Mouse (Mus musculus) c-Kit-positive CD71-positive TER-119-positive erythroid progenitor cells, embryonic 14.5 days (primary cell): ENCODE results near the gene Tchhl1.
A peak's percentile ranks its signal among the peaks of the same experiment; 100 is the strongest.

Experiments used
- DNase-seq: peaks from one replicate; pipeline ENCODE4 v3.0.0-alpha.2; 2013; ENCODE audit warnings: low spot score

The Tchhl1 gene

DNA sequence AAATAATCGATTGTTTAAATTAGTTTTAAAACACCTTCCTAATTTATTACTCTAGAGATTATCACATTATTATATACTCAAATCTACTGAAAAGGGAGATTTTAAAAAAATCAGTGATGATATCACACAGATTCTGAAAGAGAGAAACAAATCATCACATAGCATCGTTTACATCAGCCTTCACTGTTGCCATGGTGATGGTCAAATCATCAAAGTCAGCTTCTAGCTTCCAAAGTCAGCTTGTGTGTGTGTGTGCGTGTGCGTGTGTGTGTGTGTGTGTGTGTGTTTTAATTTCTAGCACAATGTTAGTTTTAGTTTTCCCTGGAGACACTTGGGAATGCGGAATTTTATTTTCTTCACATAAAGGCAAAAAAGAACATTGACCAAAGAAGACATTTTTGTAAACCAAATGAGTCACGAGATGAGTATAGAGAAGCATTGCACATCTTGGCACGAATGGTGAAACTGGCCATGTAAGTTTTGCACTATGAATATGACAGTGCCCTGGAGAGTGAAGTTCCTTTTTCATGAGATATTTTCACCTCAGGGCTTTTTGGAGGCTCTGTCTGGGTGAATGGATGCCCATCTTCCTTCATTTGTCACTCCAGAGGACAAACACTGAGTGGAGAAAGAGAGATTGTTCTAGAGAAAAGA is 36.1 kb downstream of the Tchhl1 start:
- no peak for DNase-seq

DNA sequence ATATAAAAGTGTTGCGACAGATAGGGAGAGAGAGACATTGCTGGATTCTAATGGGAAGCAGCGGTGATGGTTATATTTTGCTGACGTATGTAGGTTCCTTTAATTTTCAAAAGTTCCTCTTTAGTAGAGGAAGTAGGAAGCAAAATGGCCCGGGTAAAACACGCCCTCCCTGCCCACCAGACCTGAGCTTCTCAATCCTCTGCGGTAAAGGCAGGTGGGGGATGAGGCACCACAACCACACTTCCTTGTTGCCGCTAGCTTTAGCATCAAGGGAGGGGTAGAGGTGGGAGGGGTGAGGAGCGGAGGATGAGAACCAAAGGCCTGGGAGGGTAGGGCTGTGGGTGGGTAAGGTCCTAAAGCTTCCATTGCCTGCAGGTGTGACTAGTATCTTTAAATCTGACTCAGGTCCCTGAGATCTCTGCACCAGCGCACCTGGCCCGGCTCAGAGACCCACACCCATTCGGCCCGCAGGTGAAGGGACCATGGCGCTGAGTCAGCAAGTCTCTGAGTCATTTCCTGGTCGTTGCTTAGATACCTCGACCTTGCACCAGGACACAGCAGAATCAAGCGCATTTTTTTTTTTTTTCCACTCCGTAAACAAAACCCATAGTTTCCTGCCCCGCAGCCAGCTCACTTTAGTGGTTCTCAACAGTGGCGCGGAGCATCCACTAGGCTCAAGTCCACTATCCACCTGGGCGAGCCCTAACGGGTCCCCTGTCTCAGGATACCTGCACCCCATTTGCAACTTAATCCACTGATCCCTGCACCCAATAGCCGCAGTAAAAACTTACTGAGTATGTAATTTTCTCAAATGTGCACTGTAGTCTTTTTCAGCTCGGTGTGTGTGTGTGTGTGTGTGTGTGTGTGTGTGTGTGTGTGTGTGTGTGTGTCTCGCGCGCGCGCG is 37.7 kb downstream of the Tchhl1 start:
- DNase-seq = no peak

DNA sequence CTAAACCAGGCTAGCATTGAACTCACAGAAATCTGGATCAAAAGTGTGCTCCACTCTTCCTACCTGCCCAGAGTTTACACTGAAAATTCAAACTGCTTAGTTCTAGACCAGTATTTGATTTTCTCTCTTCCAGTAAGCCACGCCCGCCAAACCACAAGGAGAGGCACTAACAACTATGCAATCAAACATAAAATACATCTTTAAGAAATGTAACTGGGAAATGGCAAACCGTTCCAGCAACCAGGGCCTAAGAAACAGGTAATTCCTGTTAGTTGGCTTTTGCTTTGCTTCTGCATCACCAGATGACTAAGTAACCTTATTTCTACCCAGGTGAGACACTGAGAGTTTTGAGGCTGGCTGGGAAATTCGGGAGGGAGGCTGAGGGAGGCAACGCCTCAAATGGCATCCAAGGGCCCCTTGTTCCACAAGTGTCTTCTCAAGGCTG is 38.3 kb downstream of the Tchhl1 start:
- DNase-seq = no peak

DNA sequence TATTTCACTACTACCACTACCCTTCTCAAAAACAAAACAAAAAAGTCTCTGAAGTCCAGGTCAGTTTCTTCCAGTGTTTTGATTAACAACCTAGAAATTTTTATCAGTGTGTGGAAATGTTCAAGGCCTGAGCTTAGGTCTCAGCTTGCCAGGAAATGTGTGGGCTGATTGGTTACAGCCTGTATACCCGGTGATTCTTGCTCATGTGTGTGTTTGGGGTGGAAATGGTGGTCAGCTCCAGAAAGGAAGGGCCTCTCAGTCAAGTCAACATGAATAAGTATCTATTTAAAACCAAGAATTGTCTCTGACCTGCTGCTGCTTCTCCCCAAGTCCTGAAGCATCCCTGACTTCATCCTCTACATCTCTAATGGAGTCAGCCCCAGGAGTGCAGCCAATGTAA is 40.7 kb downstream of the Tchhl1 start:
- DNase-seq = no peak

DNA sequence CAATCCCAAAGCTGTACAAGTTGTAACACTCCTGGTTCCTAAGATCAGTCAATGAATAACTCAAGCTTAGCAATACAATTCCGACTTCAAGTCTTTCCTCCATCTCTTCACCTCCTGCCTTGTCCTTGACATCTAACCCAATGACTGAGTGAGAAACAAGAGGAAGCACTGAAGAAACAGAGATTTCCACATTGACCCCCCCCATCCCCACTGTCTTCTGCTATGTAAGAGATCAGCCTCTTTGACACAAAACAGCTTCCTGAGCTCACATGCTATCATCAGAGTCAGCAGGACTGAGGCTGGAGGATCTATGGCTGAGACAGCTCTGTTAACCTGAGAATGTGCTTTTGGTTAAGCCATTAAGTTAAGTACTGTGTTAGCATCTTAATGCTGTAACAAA is 42.5 kb downstream of the Tchhl1 start:
- no peak for DNase-seq

DNA sequence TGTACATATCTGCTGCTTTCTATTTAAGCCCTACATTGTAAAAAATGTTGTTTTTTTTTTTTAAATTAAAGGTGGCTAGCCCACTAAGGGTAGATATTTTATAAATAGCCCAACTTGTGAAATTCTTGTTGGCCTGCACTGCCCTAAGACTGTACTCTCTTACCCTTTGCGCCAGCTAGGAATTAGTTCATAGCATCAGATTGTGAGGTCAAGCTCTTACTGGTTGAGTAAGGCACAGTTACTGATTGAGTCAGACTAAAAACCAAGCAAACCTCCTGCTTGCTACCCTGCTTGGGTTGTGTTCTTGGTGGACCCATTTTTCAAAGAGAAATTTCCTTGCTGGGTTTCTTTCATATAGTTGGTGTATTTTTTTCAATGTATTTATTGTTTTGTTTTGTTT is 43.2 kb downstream of the Tchhl1 start:
- DNase-seq = no peak

DNA sequence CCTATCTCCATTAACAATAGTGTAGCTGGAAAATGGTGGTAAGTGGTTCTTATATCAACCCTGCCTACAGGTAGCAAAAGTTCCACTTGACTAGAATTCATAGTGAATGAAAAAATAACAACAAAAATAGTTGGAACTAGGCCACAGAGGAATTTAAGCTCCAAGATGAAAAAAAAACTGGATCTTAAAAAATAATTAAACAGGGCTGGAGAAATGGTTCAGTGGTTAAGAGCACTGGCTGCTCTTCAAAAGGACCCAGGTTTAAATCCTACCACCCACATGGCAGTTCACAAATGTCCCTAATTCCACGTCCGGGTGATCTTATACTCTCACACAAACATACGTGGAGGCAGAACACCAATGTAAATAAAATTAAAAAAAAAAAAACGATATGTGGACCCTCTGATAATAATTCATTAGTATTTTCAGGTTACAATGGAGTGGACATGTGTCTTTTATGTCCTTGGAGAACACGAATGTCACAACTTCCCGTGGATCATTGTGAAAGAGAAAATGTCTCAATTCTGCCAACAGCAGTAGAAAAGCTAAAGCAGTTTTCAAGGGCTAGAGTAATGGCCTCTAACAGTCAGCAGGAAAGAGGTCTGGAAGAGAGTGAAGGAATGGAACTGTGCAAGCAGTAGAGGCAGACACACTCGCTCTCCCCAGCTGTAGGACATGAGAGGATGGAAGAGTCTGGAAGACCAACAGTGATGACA is 44.0 kb downstream of the Tchhl1 start:
- DNase-seq = no peak

DNA sequence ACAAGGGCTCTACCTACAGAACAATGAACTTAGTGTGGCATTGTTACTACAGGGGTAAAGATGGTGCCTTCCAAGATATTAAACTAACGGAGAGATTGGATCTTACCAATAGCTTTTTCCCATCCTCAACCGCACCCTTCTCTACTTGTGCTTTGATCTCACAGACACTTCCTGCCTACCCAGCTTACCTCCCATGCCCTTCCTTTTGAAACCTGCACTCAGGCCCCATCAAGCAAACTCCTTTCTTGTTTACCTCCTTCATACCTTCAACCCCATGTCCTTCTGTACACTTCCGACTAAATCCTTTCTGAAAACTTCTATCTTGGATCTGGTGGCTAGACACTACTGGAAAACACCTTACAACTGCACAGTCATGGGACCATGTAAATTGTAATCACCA is 46.1 kb downstream of the Tchhl1 start:
- no peak for DNase-seq

DNA sequence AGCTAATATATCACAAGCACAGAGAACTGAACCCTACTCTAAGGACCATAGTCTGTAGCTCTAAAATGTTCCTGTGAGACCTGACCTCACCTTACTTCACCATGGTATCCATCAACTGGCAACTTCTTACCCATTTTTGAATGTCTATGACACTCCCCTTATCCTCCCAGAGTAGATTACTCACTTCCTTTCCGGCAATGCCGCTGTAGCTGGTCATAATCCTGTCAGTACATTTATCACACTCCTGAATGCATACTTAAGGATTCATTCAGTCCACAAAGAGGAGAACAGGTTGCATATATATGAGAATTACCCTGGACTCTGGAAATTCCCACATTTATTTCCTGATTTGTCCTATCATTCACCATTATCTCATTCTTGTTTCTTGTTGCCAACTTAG is 48.8 kb downstream of the Tchhl1 start:
- DNase-seq = no peak

DNA sequence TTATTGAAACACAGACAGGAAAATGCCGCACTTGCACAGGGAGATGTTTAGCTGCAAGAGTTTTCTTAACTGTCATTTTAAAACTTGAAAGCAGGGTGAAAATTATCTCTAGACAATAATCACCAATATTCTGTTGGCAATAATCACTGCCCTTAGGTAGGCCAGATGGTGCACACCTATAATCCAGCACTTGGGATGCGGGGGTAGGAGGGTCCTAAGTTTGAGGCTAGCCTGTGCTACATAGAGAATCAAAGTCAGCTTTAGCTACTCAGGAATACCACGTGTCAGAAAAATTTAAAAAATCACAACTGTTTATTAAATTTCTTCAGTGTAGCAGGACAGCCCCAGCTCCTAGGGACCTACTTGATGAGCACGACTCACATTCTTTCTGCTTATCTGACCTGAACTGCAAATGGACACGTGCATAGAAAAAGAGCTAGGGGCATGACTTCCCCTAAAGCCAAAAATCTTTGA is 51.3 kb downstream of the Tchhl1 start:
- no peak for DNase-seq

DNA sequence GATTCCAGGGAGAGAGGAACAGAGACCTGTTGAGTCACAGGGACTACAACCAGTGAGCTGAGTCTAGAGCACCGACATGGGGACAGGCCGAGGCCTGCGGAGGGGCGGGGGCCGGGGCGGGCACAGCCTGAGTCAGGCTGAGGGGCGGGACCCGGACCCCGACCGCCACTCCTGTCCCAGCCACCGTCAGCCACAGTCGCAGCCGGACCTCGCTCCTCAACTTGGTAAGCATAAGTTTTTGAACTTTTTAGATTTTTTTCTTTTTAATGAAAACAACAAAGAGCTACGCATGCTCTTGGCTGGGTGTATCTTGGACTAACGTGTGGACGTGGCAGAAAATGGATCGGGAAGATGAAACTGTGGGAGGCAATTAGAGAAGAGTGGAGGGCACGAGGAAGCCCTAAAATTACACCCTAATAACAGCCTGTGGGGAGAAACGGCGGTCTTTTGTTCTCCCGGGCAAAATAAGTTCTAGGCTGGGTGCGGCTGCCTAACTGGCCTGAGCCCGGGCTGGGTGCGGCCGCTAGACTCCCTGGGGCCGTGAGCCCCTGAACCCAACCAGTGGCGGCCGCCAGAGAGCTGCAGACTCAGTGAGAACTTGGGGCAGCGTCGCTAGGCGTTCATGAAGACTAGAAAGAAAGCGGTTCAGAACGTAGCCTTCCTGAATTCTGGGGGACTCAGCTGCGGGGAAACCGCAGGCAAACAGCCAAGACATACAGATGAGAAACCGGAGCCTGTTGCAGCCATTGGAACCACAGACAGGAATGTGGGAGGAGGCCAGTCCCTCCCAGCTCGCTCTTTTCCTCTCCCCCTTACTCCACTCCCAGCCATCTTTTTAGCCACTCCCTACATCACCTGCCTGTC is 52.0 kb downstream of the Tchhl1 start, which contains the start of gene S100a11:
Gene S100a11 (plus strand): TSS at position 159 of the 864 bp plus-strand sequence.
- peak; percentile 16 for DNase-seq
